Mouse (Mus musculus) stomach, postnatal 0 days (tissue): Measurements from ENCODE around the gene Mei1.

Experiments
- CTCF ChIP-seq: IDR thresholded peaks from 2 replicates; pipeline ENCODE4 v1.5.1; 2016; ENCODE audit warnings: antibody characterized with exemption, low read depth, mild to moderate bottlenecking, moderate library complexity
- EP300 ChIP-seq: optimal IDR thresholded peaks from 2 replicates; pipeline ENCODE3; 2016; ENCODE audit warnings: antibody characterized with exemption

DNA sequence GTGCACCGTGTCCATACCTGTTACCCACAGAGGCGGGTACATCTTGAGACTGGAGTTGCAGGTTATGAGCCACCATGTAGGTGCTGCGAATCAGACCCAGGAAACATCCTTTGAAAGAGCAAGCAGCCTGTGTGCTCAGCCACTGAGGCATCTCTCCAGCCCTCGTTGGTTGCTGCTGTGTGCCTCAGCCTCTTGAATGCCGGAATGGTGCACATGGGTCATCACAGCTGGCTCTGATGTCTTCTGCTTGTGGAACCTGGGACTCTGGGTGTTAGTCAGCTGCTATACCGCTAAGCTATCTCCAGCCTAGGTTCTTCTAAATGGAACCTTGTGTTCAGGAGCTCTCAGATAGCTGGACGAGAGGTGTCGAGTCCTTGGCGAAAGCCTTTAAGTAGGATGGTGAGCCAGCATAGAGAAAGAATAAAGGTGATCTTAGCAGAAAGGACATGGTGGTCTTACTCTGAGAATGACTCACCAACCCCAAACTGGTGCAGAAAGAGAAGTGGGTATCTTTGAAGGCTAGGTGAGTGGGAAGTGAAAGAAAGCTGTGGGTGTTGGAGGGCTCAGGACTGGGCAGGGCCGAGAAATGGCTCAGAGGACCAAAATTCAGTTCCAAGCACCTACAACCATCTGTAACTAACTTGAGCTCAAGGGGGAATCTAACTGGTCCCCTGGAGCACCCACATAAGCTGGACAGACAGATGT, 93.7 kb downstream of the Mei1 start:
- TF ChIP-seq CTCF, result no peak
- TF ChIP-seq EP300, result no peak
